Mouse (Mus musculus) hindbrain, embryonic 16.5 days (tissue): ENCODE results near the gene Esrrg. TPM values are rescaled to one million over a fixed set of nuclear protein-coding genes. Genes with fewer than 3 reads are reported as not detected.

Experiments used
- ATAC-seq: fragments of 200-750 bp; cut with Nextera tagmentation; 2 replicates; pipeline ENCODE4 v1.8.0; 2017; ENCODE audit warnings: moderate TSS enrichment, moderate library complexity
- H3K27ac ChIP-seq: fragments of 300-500 bp; sonication (generic); 2 replicates; pipeline ENCODE4 v1.5.1; 2014; ENCODE audit warnings: low read depth, mild to moderate bottlenecking, control low read depth, low read length, moderate library complexity
- H3K27me3 ChIP-seq: fragments of 300-500 bp; sonication (generic); replicated peaks from 2 replicates; pipeline ENCODE4 v1.6.1; 2014; ENCODE audit warnings: low read length; ENCODE audit not compliant: control insufficient read depth, insufficient read depth
- H3K36me3 ChIP-seq: fragments of 300-500 bp; sonication (generic); 2 replicates; pipeline ENCODE4 v1.6.1; 2014; ENCODE audit warnings: mild to moderate bottlenecking, low read length, moderate library complexity, mixed read lengths; ENCODE audit not compliant: control insufficient read depth, insufficient read depth
- H3K4me1 ChIP-seq: fragments of 300-500 bp; sonication (generic); 2 replicates; pipeline ENCODE4 v1.6.1; 2014; ENCODE audit warnings: low read depth, low read length; ENCODE audit not compliant: control insufficient read depth, insufficient read depth
- H3K4me2 ChIP-seq: fragments of 300-500 bp; sonication (generic); 2 replicates; pipeline ENCODE4 v1.6.1; 2014; ENCODE audit warnings: mild to moderate bottlenecking, low read length, control low read depth, moderate library complexity
- H3K4me3 ChIP-seq: fragments of 300-500 bp; sonication (generic); 2 replicates; pipeline ENCODE4 v1.5.1; 2014; ENCODE audit warnings: mild to moderate bottlenecking, low read length, control low read depth, moderate library complexity
- H3K9ac ChIP-seq: fragments of 300-500 bp; sonication (generic); 2 replicates; pipeline ENCODE4 v1.6.1; 2014; ENCODE audit warnings: low read depth, mild to moderate bottlenecking, control low read depth, low read length, moderate library complexity
- H3K9me3 ChIP-seq: fragments of 300-500 bp; sonication (generic); 2 replicates; pipeline ENCODE4 v1.6.1; 2014; ENCODE audit warnings: mild to moderate bottlenecking, low read length, moderate library complexity; ENCODE audit not compliant: control insufficient read depth
- WGBS: fragments of 180-500 bp; shearing (Covaris S2); extraction: QIAGEN DNeasy Blood & Tissue Kit; methylation state at CpG from one replicate; pipeline ENCODE4 v1.1.7; 2014; 5-methylcytosine and 5-hydroxymethylcytosine counted together
- polyA plus RNA-seq: library from polyadenylated mRNA; unstranded; fragments of >200 nt; fragmentation: Nextera tagmentation; extraction: Ambion mirVana; gene quantifications from 2 replicates; pipeline ENCODE4 v1.2.1, GENCODE M21; 2015

Gene Esrrg
- polyA plus RNA-seq, 1 experiment from 2014 or later, result 38.6 TPM

- H3K9me3 ChIP-seq, result no peaks in the 10 kb centered on the region
- H3K4me2 ChIP-seq, result no peak overlapping the region
- ATAC-seq, result no peak
- H3K4me1 ChIP-seq, result no peaks in the 10 kb centered on the region
- H3K27me3 ChIP-seq, result no peaks in the 10 kb centered on the region
- H3K27ac ChIP-seq, result no peak overlapping the region
- H3K36me3 ChIP-seq, result no peaks in the 10 kb centered on the region
- H3K4me3 ChIP-seq, result no peak overlapping the region
- no peak overlapping the region for H3K9ac ChIP-seq
- WGBS, result 71% methylated on average over 8 of the region's 8 CpGs
These were observed 133.5 kb downstream of the Esrrg start for GRCm38 (mm10) chr1:187742071-187742470.

- Histone ChIP-seq H3K4me1 (no peaks in the 10 kb centered on the region), H3K9me3 (no peaks in the 10 kb centered on the region), H3K27me3 (no peaks in the 10 kb centered on the region), H3K27ac (no peak overlapping the region), H3K4me2 (no peak overlapping the region), H3K9ac (no peak overlapping the region), H3K4me3 (no peak overlapping the region), H3K36me3 (no peaks in the 10 kb centered on the region)
- 96% methylated on average over 3 of the region's 3 CpGs for whole genome bisulfite sequencing
- no peak for ATAC-seq
These were observed 140.7 kb downstream of the Esrrg start for GRCm38 (mm10) chr1:187749294-187749693.

- no peak for ATAC-seq
- Histone ChIP-seq H3K27me3 (no peaks in the 10 kb centered on the region), H3K9ac (no peak overlapping the region), H3K9me3 (no peaks in the 10 kb centered on the region), H3K27ac (no peak overlapping the region), H3K4me2 (no peak overlapping the region), H3K36me3 (no peaks in the 10 kb centered on the region), H3K4me1 (no peaks in the 10 kb centered on the region), H3K4me3 (no peak overlapping the region)
- WGBS, result 64% methylated on average over 5 of the region's 5 CpGs
These were observed 141.3 kb downstream of the Esrrg start for GRCm38 (mm10) chr1:187749931-187750330.

DNA sequence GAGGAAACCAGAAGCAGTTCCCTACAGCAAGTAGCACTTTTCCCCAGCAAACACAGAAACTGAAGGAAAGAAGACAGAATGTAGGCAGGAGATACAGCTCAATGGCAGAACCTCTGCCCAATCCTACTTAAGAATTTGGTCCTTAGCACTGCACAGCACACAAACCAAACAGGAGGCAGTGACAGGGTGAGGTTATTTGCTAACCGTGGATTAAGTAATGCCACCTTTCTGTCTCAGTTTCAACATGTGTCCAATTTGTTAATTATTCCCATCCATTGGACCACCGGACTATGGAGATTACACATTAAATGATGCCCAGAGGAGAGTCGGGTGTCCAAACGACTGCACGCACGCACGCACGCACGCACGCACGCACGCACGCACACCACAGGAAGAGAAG lies 146.9 kb downstream of the Esrrg start:
- H3K27ac ChIP-seq, result no peak overlapping the region
- no peak for ATAC-seq
- H3K9ac ChIP-seq, result no peak overlapping the region
- 80% methylated on average over 13 of the region's 13 CpGs for WGBS
- no peaks in the 10 kb centered on the region for H3K9me3 ChIP-seq
- H3K36me3 ChIP-seq, result no peaks in the 10 kb centered on the region
- no peaks in the 10 kb centered on the region for H3K4me1 ChIP-seq
- H3K27me3 ChIP-seq, result no peaks in the 10 kb centered on the region
- no peak overlapping the region for H3K4me2 ChIP-seq
- no peak overlapping the region for H3K4me3 ChIP-seq

GRCm38 (mm10) chr1:187757981-187758380 lies 149.4 kb downstream of the Esrrg start:
- no peaks in the 10 kb centered on the region for H3K4me1 ChIP-seq
- WGBS, result 60% methylated on average over 1 of the region's 1 CpGs
- no peak overlapping the region for H3K27ac ChIP-seq
- H3K4me3 ChIP-seq, result no peak overlapping the region
- ATAC-seq, result no peak
- no peaks in the 10 kb centered on the region for H3K27me3 ChIP-seq
- H3K9me3 ChIP-seq, result no peaks in the 10 kb centered on the region
- no peaks in the 10 kb centered on the region for H3K36me3 ChIP-seq
- H3K9ac ChIP-seq, result no peak overlapping the region
- no peak overlapping the region for H3K4me2 ChIP-seq

DNA sequence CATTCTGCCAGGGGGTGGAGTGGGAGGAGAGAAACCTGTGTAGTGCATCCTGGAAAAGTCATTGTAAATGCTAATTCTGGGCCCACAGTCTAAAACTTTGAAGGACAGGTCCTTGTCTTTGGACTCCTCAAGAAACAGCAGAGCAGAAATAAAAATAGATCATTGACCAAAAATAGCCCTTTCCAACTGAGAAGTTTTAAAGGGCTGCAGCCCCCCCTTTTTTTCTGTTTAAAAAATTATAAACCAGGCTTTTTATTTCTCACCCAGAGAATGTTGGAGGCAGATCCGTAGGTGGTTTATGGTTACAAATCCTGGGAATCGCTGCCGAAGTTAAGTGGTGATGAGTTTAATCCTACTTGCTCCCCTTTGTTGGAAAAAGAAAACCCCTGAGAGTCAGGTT lies 150.0 kb downstream of the Esrrg start:
- H3K27me3 ChIP-seq, result no peaks in the 10 kb centered on the region
- no peaks in the 10 kb centered on the region for H3K9me3 ChIP-seq
- H3K27ac ChIP-seq, result no peak overlapping the region
- no peaks in the 10 kb centered on the region for H3K4me1 ChIP-seq
- no peak overlapping the region for H3K4me2 ChIP-seq
- WGBS, result 75% methylated on average over 3 of the region's 3 CpGs
- ATAC-seq, result no peak
- no peak overlapping the region for H3K4me3 ChIP-seq
- H3K9ac ChIP-seq, result no peak overlapping the region
- H3K36me3 ChIP-seq, result no peaks in the 10 kb centered on the region

DNA sequence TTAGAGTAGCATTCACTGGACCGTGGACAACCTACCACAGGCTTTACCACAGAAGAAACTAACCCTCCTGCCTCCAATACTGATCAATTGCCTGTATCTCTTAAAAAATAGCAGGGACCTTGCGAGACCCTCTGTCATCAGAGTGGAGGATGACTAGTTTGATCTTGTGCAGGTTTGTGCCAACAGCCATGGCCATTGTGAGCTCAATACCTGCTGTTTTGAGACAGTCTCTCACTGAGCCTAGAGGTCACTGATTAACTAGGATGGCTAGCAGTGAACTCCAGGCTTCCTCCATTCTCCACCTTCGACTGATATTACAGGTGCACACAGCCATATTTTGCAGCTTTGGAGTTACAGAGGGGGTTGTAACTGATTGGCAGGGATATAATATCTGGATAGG lies 150.9 kb downstream of the Esrrg start:
- Histone ChIP-seq H3K4me2 (no peak overlapping the region), H3K36me3 (no peaks in the 10 kb centered on the region), H3K27ac (no peak overlapping the region), H3K27me3 (no peaks in the 10 kb centered on the region), H3K4me1 (no peaks in the 10 kb centered on the region), H3K9me3 (no peaks in the 10 kb centered on the region), H3K9ac (no peak overlapping the region), H3K4me3 (no peak overlapping the region)
- ATAC-seq, result no peak
- 83% methylated on average over 3 of the region's 3 CpGs for WGBS

DNA sequence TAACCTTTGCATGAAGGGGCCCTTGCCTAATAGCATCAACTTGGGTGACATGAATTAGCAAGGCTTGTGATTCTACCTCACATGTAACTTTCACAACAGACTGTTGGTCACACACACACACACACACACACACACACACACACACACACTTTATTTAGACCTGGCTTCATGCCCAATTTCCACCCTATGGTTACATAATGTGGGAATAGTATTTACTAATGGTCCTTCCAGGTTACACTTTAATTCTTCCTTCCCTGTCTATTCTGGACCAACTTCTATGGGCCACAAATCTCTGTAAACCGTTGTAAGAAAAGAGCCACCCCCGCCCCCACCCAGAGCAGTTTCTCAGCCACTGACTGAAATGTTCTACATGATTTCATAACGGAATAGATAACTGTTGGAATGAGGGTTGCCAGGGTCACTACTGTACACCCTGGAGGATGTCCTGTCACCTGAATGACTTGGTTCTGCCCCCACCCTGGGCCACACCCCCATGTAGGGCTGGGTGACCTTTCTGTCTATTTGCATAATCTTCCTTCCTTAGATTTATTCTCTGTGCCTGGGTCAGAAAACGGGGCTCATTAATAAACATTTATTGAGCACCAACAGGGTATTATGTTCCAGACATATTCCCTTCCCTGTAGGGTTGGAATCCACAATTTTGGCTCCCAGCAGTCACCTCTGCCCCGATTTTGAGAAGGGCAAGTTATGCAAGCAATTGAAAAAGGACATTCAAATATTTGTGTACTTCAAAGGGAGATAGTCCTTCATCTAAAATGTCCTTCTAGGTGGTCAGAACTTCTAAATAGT lies 154.3 kb downstream of the Esrrg start:
- no peaks in the 10 kb centered on the region for H3K36me3 ChIP-seq
- no peak overlapping the region for H3K27ac ChIP-seq
- WGBS, result 62% methylated on average over 5 of the region's 5 CpGs
- H3K9ac ChIP-seq, result no peak overlapping the region
- H3K4me2 ChIP-seq, result no peak overlapping the region
- no peaks in the 10 kb centered on the region for H3K9me3 ChIP-seq
- no peaks in the 10 kb centered on the region for H3K27me3 ChIP-seq
- ATAC-seq, result no peak
- no peaks in the 10 kb centered on the region for H3K4me1 ChIP-seq
- no peak overlapping the region for H3K4me3 ChIP-seq

GRCm38 (mm10) chr1:187763451-187763755 lies 154.8 kb downstream of the Esrrg start:
- H3K27ac ChIP-seq, result no peak overlapping the region
- no peak overlapping the region for H3K9ac ChIP-seq
- no peak overlapping the region for H3K4me2 ChIP-seq
- no peak for ATAC-seq
- no peaks in the 10 kb centered on the region for H3K27me3 ChIP-seq
- H3K9me3 ChIP-seq, result no peaks in the 10 kb centered on the region
- H3K36me3 ChIP-seq, result no peaks in the 10 kb centered on the region
- no peak overlapping the region for H3K4me3 ChIP-seq
- WGBS, result 76% methylated on average over 4 of the region's 4 CpGs
- H3K4me1 ChIP-seq, result no peaks in the 10 kb centered on the region

DNA sequence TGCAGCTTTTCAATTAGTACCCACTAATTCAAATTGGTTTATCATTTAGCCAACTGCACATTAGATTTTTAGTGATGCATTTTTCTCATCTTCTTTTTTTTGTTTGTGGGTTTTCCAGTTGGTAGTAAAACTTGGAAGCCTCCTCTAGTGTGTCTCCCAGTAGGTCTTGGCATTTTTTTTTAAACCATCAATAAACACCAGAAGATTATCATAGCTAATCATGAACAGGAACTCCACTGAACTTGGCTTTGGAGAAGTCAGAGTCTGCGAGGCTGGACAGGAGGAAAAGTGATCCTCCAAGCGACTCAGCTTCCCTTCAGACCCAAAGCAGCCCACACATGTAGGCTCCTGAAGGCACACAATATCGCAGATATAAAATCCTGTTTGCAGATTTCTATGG lies 155.2 kb downstream of the Esrrg start:
- H3K4me1 ChIP-seq, result no peaks in the 10 kb centered on the region
- H3K36me3 ChIP-seq, result no peaks in the 10 kb centered on the region
- no peak overlapping the region for H3K9ac ChIP-seq
- no peak for ATAC-seq
- H3K27ac ChIP-seq, result no peak overlapping the region
- H3K9me3 ChIP-seq, result no peaks in the 10 kb centered on the region
- no peak overlapping the region for H3K4me3 ChIP-seq
- 86% methylated on average over 3 of the region's 3 CpGs for WGBS
- no peaks in the 10 kb centered on the region for H3K27me3 ChIP-seq
- no peak overlapping the region for H3K4me2 ChIP-seq
